Mouse (Mus musculus) ZHBTc4 (cell line): ENCODE measurements around the gene Sipa1l1.

Source experiments
- DNase-seq: peaks from one replicate; pipeline ENCODE4 v3.0.0-alpha.2; 2011; ENCODE audit warnings: low read depth, low spot score

Sipa1l1 gene

DNA sequence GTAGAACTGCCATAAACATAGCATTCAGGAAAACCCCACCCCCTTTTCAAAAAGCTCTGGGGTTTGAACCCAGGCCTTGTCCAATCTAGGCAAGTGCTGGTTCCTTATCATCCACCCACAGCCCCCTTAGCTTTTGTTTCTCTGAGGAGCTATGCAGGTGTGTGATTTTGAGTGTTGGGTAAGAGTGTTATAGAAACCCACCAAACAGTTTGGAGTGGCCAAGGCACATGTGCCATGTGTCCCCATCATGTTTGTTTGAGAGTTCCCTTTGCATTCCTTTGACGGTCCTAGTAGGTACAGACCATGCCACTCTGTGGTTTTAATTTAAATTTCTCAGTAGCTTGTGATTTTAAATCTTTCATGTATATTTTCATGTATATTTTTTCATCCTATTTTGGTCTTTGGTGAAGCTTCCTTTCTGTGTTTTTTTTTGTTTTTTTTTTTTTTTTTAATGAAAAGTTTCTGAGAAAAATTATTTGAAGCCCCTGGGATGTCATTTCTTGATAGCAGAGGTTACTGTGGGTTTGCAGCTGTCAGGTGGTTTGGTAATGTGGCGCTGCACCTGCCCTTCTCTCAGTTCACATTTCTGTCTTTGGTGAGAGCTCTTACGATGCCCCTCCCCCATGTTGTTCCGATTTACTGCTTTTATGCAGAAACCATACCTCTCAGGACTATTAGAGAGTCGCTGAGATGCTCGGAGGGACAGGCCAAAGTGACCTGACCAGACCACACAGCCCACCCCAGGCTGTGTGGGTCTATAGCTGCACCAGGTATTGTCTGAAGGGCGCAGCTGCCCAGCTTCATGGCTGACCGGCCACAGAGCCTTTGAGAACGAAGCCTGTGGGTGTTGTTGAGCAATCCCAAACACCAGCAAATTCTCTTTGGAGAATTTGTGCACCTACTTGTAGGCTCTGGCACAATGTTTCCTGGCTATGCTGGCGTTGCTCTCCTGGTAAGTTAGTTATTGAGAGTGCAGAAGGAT is 126.1 kb downstream of the Sipa1l1 start:
- no peak for DNase-seq

DNA sequence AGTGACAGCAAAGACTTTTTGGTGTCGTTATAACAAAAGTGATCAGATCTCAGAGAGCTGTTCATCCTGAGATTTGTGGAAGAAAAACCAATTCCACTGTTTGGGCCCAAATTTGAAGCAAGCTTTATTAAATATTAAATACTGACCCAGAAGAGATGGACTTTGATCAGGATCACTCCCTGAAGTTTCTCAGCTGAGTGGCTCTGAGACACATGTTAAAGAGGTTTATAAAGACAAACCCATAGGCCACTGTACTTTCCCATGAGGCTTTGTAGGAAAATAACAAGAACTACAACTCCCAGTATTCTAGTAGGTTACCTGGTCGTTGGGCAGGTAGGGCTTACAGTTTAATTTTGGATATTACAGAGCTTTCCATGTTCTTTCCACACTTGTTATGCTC is 127.2 kb downstream of the Sipa1l1 start:
- DNase-seq: no peak

DNA sequence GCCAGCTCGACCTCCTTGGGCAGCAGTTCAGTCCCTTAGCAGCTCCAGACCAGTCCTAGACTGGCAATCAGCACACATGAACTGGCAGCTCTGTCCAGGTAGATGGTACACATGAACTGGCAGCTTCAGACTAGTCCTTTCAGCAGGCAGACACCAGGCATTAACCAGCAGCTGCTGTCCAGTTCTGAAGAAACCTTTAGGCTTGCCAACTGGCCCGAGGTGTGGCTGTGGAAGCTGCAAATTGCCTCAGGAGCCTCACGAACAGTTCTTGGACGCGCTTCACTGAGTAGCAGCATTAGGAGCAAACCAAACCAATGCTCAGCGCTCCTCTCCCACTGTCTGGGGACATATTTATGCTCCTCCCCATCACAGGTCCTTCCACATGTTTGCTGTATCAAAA is 128.1 kb downstream of the Sipa1l1 start:
- no peak for DNase-seq

DNA sequence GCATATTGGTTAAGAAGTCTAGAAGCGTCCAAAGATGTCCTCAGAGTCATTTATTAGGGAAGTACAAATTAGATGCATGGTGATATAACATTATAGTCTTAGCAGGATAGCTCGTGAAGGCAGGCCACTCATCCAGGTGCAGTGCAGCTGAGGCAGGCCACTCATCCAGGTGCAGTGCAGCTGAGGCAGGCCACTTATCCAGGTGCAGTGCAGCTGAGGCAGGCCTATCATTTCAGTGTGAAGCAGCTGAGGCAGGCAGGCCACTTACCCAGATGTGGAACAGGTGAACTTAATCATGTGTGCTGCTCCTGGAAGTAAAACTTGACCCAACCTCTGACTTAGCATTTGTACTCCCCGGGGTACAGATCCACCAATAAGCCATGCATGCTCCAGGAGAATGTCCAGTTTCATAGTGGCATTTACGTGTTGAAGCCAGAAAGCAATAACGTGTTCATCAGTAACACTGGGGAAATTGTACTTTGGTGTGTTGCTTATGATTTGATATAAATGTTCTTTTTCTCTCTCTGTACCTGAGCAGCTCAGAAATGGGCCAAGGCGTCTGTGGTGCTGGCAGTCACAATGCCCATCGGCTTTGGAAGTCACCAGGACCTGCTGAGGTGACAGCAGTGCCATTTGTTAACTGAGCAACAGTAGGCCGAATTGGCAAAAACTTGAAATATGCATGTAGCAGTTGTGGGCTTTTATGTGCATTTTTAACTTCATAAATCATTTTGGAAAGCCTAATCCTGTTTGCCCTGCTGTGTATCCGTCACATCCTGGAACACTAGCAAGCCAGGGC is 129.7 kb downstream of the Sipa1l1 start:
- no peak for DNase-seq

DNA sequence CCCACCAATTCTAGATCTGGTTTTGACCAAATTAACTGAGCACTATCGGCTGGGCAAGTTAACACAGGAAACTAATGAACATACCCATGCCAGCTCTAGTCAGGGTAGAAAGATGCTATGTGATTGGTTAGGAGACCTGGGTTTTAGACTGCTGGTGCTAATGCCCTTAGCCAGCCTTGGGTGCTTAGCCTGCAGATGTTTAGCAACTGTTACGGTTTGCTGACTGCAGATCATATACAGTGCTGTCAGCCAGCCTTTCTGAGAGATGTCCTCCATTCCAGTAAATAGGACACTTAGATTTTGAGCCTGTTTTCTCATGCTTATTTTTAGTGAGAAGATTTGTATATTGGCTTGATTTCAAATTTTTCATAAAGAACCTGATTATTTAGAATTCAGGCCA is 135.0 kb downstream of the Sipa1l1 start:
- no peak for DNase-seq

DNA sequence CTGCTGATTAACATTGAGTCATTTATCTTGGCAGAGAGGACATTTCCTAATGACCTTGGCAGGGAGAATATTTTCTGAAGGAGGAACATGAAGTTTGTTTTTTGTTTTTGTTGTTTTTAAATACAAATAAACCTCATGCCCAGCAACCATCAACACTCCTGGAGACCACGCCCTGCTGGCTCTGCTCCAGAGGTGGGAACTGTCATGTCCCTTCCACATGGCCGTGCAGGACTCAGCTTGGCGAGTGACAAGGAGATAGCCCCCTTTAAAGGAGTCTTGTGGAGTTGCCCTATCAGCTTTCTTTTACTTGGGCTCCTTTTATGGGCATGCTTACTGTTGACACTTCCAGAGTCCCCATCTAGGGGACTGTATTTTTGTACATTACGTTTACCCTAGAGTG is 136.9 kb downstream of the Sipa1l1 start:
- DNase-seq: no peak

DNA sequence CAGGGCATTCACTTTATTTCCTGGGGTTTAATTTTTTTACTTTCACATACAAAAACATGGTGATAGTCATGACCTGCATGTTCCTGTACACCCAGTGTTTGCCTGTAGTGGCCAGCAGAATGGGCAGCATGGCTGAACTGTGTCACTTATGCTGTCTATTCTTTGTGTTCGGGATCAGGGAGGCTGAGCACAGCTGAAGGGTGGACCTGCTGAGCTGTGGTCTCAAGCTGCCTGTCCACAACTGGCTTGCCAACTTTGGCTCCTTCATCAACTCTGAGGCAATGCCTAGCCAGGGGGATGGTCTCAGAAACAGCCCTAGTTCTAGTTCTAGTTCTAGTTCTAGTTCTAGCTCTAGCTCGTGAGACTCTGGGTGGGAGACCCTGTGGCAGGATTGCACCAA is 142.5 kb downstream of the Sipa1l1 start:
- no peak for DNase-seq

DNA sequence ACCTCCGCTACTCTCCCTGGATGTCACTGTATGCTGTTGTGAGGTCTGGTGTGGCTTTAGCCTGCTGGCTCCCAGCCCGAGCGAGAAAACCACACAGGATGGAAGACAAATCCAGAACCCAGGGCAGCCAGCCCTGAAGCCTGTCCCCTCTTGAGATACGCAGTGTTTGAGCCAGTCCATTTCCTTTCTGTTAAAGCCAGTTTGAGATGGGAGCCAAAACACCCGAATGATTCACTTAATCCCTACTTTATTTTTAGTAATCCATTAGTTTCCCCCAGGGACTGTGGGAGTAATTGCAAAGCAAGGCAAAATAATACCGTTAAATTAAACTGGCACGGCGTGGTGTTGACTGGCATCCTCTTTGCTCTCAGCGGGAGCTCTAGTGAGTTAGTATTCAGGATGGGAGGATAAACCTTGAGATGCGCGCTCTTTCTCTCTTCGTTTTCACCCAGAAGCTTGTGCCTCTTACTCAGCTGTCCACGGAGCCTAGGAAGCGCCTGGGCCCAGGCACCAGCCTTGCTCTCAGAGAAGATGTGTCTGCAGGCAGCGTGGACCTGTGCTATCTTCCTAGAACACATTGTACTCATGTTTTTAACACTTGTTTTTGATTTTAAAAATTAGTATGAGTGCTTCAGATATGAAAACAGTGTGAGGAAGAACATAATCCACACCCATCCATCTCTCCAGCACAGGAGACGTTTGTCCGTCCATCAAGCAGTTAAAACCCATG is 143.1 kb downstream of the Sipa1l1 start:
- no peak for DNase-seq

DNA sequence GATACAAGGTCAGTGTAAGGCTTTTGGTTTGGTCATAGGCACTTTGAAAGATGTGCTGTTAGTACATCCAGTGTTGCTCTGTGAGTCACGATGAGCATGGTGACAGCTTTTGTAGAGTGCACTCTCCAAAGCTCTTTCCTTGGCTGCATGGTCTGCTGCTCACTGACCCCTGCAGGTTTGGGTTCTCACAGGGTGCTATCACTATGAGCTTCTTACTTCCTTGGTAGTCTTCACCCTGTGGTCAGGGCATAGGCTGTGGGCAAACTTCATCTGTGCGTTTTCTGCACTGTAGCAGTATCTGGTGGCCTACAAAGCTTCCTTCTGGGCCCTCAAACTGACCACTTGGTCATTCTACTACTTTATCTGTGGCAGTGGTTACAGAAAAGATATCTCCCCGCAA is 144.0 kb downstream of the Sipa1l1 start:
- DNase-seq: no peak

DNA sequence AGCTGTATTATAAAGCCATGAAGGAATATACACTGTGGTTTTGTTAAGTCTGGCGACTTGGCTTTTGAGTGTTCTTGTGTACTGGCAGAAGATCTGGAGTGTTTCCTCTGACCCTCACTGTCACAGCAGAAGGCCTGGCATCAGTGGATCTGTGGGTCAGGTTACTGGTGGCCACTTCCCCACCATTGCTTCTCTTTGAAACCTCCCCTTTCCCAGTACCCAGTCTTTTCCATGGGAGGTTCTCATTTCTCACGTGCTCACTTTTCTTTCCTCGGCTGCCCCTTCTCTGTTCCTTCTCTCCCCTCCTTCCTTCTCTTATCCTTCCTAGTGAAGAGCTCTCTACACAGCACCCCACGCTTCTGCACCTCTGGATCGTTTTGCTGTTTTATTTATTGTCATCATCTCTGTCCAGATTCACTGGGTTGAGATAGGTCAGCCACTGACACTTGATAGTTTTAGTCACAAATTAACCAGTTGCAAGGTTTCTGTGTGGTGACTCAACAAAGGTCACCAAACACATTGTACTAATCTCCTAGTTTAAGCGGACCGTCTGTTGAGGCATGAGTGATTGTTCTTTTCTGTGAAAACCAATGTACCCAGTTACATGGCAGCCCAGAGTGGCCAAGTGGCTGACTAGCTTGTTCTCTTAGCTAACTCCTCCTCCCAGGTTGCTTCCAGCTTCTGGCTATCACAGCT is 150.5 kb downstream of the Sipa1l1 start:
- no peak for DNase-seq

DNA sequence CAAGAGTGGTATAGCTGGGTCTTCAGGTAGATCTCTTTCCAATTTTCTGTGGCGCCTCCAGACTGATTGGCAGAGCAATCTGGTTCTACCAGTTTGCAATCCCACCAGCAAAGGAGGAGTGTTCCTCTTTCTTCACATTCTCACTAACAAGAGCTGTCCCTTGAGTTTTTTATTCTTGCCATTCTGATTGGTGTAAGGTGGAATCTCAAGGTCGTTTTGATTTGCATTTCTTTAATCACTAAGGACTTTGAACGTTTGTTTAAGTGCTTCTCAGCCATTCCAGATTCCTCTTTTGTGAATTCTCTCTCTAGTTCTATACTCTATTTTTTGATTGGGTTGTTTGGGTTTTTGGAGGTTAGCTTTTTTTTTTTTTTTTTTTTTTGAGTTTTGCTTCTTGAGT is 151.1 kb downstream of the Sipa1l1 start:
- peak; percentile 67 for DNase-seq

DNA sequence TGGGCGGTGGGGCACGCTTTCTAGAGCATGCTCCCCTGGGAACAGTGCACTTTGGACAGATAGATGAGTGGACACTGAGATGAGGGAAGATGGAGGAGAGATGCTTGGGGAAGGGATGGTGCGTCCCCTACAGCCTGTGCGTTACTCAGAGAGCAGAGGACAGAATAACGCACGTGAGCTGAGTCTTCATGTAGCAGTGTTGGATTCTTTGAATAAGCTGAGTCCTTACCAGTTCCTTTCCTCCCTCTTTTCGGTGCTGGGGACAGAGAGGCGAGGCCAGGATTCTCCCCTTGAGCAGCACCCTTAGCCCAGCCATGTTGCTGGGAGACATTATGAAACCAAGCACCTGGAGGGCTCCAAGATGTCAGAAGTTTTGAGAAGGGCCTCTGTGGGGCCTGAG is 152.3 kb downstream of the Sipa1l1 start:
- DNase-seq: no peak

DNA sequence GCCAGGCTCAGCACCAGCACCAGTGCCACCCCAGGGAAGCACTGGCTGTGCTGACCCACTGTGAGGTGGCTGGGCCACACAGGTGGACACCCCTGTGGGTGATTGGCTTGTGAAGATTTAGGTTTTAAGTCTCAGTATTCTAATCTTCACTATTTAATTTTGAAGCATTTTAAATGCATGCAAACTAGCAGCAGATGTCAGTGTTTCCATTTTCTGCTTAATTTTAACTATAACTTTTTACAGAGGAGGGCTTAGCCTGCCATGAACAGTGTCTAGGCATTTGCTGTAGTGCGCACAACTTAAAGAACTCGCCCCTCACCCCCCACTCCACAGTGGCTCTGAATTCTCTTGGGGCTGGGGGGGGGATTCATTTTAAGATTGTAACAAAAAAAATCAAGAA is 152.7 kb downstream of the Sipa1l1 start:
- DNase-seq: no peak

DNA sequence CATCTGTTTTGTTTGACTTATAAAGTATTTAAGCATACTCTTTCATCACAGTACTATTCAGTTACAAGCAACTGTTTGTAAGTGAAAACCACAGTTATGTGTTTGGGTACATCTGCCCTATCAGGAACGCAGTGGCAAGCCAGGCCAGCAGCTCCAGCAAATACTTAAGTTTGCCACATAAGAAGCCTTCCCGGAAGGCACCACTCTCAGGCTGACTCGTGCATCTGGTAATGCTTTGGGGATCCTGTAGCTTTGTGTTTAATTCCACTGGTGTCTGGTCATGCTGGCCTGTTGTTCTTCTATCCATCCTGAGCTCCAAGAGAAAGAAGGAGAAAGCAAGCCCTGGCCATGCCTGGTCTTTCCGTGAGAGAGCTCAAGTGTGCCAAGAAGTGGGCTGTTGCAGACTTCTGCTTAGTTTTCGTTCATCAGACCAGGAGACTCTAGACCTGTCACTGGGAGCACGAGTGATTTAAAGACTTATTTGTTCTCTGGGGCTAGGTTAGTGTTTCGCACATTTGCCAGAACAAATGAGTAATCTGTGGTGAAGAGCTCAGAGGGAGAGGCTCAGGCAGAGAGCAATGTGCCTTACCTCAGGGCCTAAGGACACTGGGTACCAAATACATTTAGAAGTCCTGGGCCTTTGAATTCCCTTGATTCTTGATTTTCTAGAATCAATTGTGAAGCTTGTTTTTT is 153.8 kb downstream of the Sipa1l1 start:
- no peak for DNase-seq

DNA sequence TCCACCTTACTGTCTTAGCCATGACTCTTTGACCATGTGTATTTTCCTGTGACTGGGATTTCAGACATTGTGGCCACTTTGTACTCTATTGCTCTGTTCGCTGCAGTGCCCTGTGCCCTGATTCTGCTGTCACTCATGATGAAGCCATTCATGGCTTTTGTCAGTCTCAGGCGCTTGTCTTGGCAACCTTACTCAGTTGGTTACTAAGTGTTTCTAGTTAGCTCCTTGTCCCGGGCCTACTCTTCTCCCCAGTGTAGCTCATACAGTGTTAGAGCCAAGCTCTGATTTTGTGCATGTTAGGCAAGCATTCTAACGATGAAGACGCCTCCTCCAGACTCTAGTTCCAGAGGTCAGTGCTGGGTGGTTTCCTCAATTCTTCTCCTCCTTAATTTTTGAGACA is 155.5 kb downstream of the Sipa1l1 start:
- DNase-seq: no peak

DNA sequence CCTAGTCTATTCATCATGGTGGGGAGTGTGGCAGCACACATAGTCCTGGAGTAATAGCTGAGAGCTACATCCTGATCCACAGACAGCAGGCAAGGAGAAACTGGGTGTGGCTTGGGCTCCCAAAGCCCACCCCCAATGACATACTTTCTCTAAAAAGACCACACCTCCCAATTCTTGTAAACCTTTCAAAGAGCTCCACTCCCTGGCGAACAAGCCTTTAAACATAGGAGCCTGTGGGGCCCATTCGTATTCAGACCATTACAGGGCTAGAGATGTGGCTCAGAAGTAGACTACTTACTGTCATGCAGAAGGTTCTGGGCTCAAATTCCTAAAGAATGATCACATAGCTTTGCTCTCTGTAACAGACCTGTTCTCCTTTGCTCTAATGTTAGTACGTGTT is 156.4 kb downstream of the Sipa1l1 start:
- DNase-seq: peak; percentile 89

DNA sequence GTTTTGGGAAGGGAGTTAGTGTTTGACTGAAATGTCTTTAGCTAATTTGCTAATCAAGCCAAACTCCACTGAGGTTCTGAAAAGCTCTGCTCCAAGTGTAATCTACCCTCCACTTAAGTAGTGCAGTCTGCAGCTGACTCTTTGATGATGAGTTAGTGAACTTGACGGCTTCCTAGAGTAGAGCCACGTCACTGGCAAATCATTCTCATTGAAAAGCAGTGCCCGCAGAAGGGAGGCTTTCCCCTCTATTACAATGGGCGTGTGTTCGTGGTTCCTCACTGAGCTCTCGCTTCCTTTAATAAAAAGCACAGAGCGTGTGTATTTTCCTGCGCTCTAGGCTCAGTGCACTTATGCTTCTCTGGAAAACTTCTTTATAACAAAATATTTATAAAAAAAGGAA is 157.3 kb downstream of the Sipa1l1 start:
- no peak for DNase-seq

DNA sequence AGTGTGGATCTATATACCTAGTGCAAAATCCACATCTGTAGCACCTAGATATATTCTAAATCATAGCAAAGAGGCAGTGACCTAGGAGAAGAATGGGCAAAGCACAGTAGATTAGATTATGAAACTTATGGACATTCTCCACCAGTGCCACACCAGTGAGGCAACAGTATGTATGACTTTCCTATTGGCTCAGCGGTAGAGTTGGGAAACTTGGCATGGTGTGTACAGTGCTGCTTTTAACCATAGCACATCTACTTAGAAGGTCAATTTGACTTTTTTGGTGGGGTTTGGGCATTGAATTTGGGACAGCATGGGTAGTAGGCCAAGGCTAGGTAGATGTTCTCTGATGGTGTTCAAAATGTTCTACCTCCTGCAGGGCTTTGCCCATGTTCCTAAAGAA is 159.0 kb downstream of the Sipa1l1 start:
- no peak for DNase-seq

DNA sequence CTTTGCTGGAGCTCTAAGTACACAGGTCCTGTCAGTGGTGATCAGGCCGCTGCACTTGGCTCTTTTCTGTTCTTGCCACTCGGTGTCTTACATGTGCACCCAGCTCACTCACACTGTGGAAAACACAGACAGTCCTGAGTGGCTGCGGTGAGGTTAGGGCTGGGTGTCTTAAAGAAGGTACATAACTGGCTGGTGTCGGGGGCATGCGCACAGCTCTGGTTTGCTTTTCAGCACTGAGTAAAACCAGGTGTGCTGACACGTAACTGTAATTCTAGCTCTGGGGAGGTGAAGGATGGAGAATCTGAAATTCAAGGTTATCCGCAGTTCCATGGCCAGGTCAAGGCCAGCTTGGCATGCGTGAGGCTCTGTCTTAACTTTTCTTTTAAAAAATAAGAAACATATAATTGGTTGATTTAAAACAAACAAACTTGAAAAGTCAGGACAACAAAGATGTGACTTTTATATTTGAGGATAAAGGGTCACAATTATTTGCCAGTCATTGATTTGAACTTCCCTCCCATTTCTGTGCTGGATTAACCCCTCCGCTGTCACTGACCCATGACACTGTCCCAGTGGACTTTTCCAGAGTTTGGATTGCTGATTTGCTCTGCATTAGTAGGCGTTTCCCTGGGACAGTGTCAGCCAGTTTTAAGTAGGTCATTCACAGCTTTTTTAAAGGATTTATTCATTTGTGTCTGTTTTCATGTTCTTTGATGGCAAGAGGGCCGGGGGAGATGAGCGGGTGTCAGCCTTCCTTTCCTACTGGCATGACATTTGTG is 163.9 kb downstream of the Sipa1l1 start:
- DNase-seq: no peak

DNA sequence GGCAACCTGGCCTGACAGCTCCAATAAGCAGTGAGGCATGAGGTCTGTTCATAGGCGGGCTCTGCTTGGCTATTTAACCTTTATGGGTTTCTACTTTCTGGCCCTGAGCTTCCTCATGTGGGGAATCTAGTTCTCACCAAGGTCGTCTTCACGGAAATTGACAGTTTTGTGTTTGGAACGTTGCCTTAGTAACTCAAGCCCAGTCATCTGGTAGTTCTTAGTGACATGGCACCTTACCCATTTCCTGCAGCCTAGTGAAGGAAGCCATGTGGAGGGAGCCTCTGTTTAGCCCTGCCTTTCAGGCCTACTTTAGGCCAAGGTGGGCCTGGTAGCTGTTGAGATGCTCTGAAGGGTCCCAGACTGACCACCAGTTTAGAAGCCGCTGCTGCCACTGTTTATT is 164.9 kb downstream of the Sipa1l1 start:
- no peak for DNase-seq
